Mouse (Mus musculus) adrenal gland, adult 18-20 months (tissue): ENCODE results near the gene Olfr161. TPM values are rescaled to one million over a fixed set of nuclear protein-coding genes. Genes with fewer than 3 reads are reported as not detected.
A peak's percentile ranks its signal among the peaks of the same experiment; 100 is the strongest.
"Not testable (repeated sequence)": the region's sequence is repeated elsewhere in the genome, so short reads cannot be mapped to it uniquely, and the experiment has no call there.

Experiments
- DNase-seq, 2 experiments: peaks; one replicate each; pipeline ENCODE4 v3.0.0; 2021 to 2022; ENCODE audit warnings: low spot score in 2 of 2
- long read RNA-seq, 2 experiments: library from polyadenylated mRNA; stranded (forward); transcript quantifications; one replicate each; pipeline ENCODE4 v2.0.0; 2021
- total RNA-seq, 2 experiments: library from RNA; stranded (reverse); gene quantifications; 1 replicate in 1 of 2; 2 replicates in 1 of 2; pipeline ENCODE4 v1.2.3; 2021

Olfr161 gene
- total RNA-seq: not detected
- long read RNA-seq, experiment 1: 0 reads
- long read RNA-seq, experiment 2: 0 reads

- DNase-seq: no peak
These were observed at the start of gene Olfr161 for GRCm38 (mm10) chr16:3590691-3591090. Olfr161 (plus strand) TSS chr16:3591042.

GRCm38 (mm10) chr16:3563553-3563952, 27.3 kb upstream of the Olfr161 start:
- no peak for DNase-seq

- not testable (repeated sequence) for DNase-seq
These were observed 13.2 kb upstream of the Olfr161 start for GRCm38 (mm10) chr16:3577658-3578057.

- not testable (repeated sequence) for DNase-seq
These were observed 12.5 kb upstream of the Olfr161 start for GRCm38 (mm10) chr16:3578227-3578848.

- DNase-seq: peak in 1 of 2 experiments; percentile 15
These were observed 40.5 kb downstream of the Olfr161 start for GRCm38 (mm10) chr16:3631376-3631775.

GRCm38 (mm10) chr16:3632572-3633361, 41.9 kb downstream of the Olfr161 start:
- peak; percentile 36 to 41 for DNase-seq

Other genes with a start within 250 kb of the Olfr161 start
- gene Mefv, start 127.1 kb downstream of the Olfr161 start, total RNA-seq: not detected
- gene Zfp263, start 153.1 kb downstream of the Olfr161 start, total RNA-seq: 10 to 100 TPM; 21.6 to 23.0 TPM
- gene Olfr15, start 239.8 kb downstream of the Olfr161 start, total RNA-seq: not detected